Mouse (Mus musculus) CH12.LX (cell line): Measurements from ENCODE around the gene Ccdc122. TPM values are rescaled to one million over a fixed set of nuclear protein-coding genes. Genes with fewer than 3 reads are reported as not detected.

Experiments used
- DNase-seq: peaks from one replicate; pipeline ENCODE4 v3.0.0-alpha.2; 2013; ENCODE audit errors: extremely low read depth
- H3K27ac ChIP-seq: 2 replicates; pipeline ENCODE4 v1.5.1; 2012; ENCODE audit warnings: low read depth, mild to moderate bottlenecking, control low read depth, moderate library complexity; ENCODE audit not compliant: insufficient read depth
- H3K27me3 ChIP-seq: replicated peaks from 2 replicates; pipeline ENCODE3; 2012; ENCODE audit warnings: inconsistent platforms
- H3K36me3 ChIP-seq, 2 experiments: replicated peaks in 1 of 2; 2 replicates each; pipeline versions ENCODE3 to v1.6.1; 2012; ENCODE audit warnings: inconsistent platforms in 1 of 2, low read length in 1 of 2, mild to moderate bottlenecking in 1 of 2, mixed read lengths in 1 of 2, moderate library complexity in 1 of 2; ENCODE audit not compliant: control insufficient read depth in 1 of 2, insufficient read depth in 1 of 2
- H3K4me1 ChIP-seq, 2 experiments: 2 replicates each; pipeline ENCODE4 v1.6.1; 2012; ENCODE audit warnings: inconsistent platforms in 1 of 2, moderate library complexity in 1 of 2; ENCODE audit not compliant: insufficient read depth in 2 of 2, control insufficient read depth in 1 of 2
- H3K4me2 ChIP-seq: 2 replicates; pipeline ENCODE4 v1.6.1; 2012; ENCODE audit warnings: low read depth, mild to moderate bottlenecking, control low read depth; ENCODE audit not compliant: poor library complexity, insufficient read depth, severe bottlenecking
- H3K4me3 ChIP-seq, 3 experiments: fragments of 150-350 bp in 1 of 3; sonication (generic) in 1 of 3; replicated peaks in 1 of 3; 2 replicates each; pipeline versions ENCODE3 to v1.5.1; 2011 to 2012; ENCODE audit warnings: low read depth in 2 of 3, low read length in 2 of 3, mild to moderate bottlenecking in 2 of 3, moderate library complexity in 2 of 3, control low read depth in 1 of 3, improper control_type of control experiment in 1 of 3, inconsistent platforms in 1 of 3, mixed read lengths in 1 of 3; ENCODE audit not compliant: poor library complexity in 1 of 3
- H3K79me2 ChIP-seq: replicated peaks from 2 replicates; pipeline ENCODE4 v1.6.1; 2012; ENCODE audit warnings: mild to moderate bottlenecking, moderate library complexity; ENCODE audit not compliant: control insufficient read depth, poor library complexity, insufficient read depth, severe bottlenecking; ENCODE audit errors: extremely low read depth
- H3K9ac ChIP-seq: 2 replicates; pipeline ENCODE4 v1.6.1; 2012; ENCODE audit warnings: low read depth, mild to moderate bottlenecking, control low read depth, moderate library complexity; ENCODE audit not compliant: insufficient read depth
- H3K9me3 ChIP-seq: replicated peaks from 2 replicates; pipeline ENCODE3; 2012; ENCODE audit warnings: low read length, inconsistent platforms, mixed read lengths
- CHD2 ChIP-seq: IDR thresholded peaks from 2 replicates; pipeline ENCODE4 v1.6.1; 2011; ENCODE audit warnings: low read length, improper control_type of control experiment
- CTCF ChIP-seq, 2 experiments: IDR thresholded peaks in 1 of 2; conservative IDR thresholded peaks in 1 of 2; 2 replicates each; pipeline ENCODE4 v1.5.1; 2011 to 2012; ENCODE audit warnings: low read depth in 2 of 2, low read length in 2 of 2, improper control_type of control experiment in 1 of 2, inconsistent platforms in 1 of 2, mild to moderate bottlenecking in 1 of 2, moderate library complexity in 1 of 2
- E2F4 ChIP-seq: IDR thresholded peaks from 2 replicates; pipeline ENCODE4 v1.6.1; 2011; ENCODE audit warnings: low read depth, low read length, improper control_type of control experiment; ENCODE audit not compliant: insufficient replicate concordance
- ELF1 ChIP-seq: IDR thresholded peaks from 2 replicates; pipeline ENCODE4 v1.6.1; 2014; ENCODE audit warnings: low read depth, mild to moderate bottlenecking, inconsistent platforms, low read length, improper control_type of control experiment
- EP300 ChIP-seq: IDR thresholded peaks from 2 replicates; pipeline ENCODE4 v1.6.1; 2011; ENCODE audit warnings: low read length, improper control_type of control experiment
- GABPA ChIP-seq: IDR thresholded peaks from 2 replicates; pipeline ENCODE4 v1.6.1; 2012; ENCODE audit warnings: low read depth, low read length, improper control_type of control experiment, inconsistent platforms; ENCODE audit not compliant: insufficient replicate concordance
- HCFC1 ChIP-seq: IDR thresholded peaks from 2 replicates; pipeline ENCODE4 v1.6.1; 2012; ENCODE audit warnings: low read depth, mild to moderate bottlenecking, inconsistent platforms, low read length, improper control_type of control experiment
- IRF4 ChIP-seq: IDR thresholded peaks from 2 replicates; pipeline ENCODE4 v1.6.1; 2014; ENCODE audit warnings: low read depth, mild to moderate bottlenecking, inconsistent platforms, low read length, improper control_type of control experiment
- JUN ChIP-seq: IDR thresholded peaks from 2 replicates; pipeline ENCODE4 v1.6.1; 2011; ENCODE audit warnings: low read depth, mild to moderate bottlenecking, low read length, improper control_type of control experiment, moderate library complexity; ENCODE audit not compliant: insufficient read depth
- NELFE ChIP-seq: IDR thresholded peaks from 2 replicates; pipeline ENCODE4 v1.6.1; 2011; ENCODE audit warnings: low read depth, low read length, improper control_type of control experiment
- POLR2AphosphoS2 ChIP-seq: IDR thresholded peaks from 2 replicates; pipeline ENCODE4 v1.6.1; 2011; ENCODE audit warnings: low read depth, low read length, improper control_type of control experiment
- RAD21 ChIP-seq: IDR thresholded peaks from 2 replicates; pipeline ENCODE4 v1.6.1; 2011; ENCODE audit warnings: low read depth, mild to moderate bottlenecking, low read length, improper control_type of control experiment, moderate library complexity
- RCOR1 ChIP-seq: conservative IDR thresholded peaks from 2 replicates; pipeline ENCODE4 v1.6.1; 2012; ENCODE audit warnings: low read depth, mild to moderate bottlenecking, inconsistent platforms, low read length, improper control_type of control experiment
- SMC3 ChIP-seq: IDR thresholded peaks from 2 replicates; pipeline ENCODE4 v1.6.1; 2011; ENCODE audit warnings: low read depth, low read length, improper control_type of control experiment
- TBP ChIP-seq: conservative IDR thresholded peaks from 2 replicates; pipeline ENCODE4 v1.6.1; 2011; ENCODE audit warnings: low read depth, low read length, improper control_type of control experiment
- USF1 ChIP-seq: IDR thresholded peaks from 2 replicates; pipeline ENCODE4 v1.6.1; 2014; ENCODE audit warnings: low read depth, mild to moderate bottlenecking, inconsistent platforms, low read length, improper control_type of control experiment
- ZMIZ1 ChIP-seq: IDR thresholded peaks from 2 replicates; pipeline ENCODE4 v1.6.1; 2012; ENCODE audit warnings: low read depth, mild to moderate bottlenecking, inconsistent platforms, low read length, improper control_type of control experiment
- dilution Hi-C: fragments of 300-500 bp; cut with MboI; formaldehyde crosslinking; loops from 2 replicates; pipeline ENCODE4 v1.14.3; 2020; ENCODE audit warnings: low sequenced_read_pairs; ENCODE audit not compliant: extremely low pct_unique_long_range_greater_than_20kb, extremely low pct_ligation_motif_present
- in situ Hi-C: fragments of 300-500 bp; cut with MboI; formaldehyde crosslinking; loops from 3 replicates; pipeline ENCODE4 v1.14.3; 2019; ENCODE audit warnings: low sequenced_read_pairs, low pct_ligation_motif_present, low pct_unique_long_range_greater_than_20kb, mixed read lengths
- polyA plus RNA-seq: library from polyadenylated mRNA; unstranded; fragments of >175 nt; gene quantifications from 2 replicates; pipeline ENCODE4 v1.2.1, GENCODE M21; 2012; ENCODE audit warnings: low read depth; ENCODE audit not compliant: insufficient read length
- total RNA-seq, 2 experiments: library from RNA; depleted of rRNA; stranded (reverse); fragments of 300-350 nt in 1 of 2; fragments of >200 nt in 1 of 2; gene quantifications; 2 replicates each; pipeline ENCODE4 v1.2.3; 2012 to 2014

Gene Ccdc122
- total and polyA plus RNA-seq, 3 experiments, result 4.7 to 21.8 (median 11.6) TPM

DNA sequence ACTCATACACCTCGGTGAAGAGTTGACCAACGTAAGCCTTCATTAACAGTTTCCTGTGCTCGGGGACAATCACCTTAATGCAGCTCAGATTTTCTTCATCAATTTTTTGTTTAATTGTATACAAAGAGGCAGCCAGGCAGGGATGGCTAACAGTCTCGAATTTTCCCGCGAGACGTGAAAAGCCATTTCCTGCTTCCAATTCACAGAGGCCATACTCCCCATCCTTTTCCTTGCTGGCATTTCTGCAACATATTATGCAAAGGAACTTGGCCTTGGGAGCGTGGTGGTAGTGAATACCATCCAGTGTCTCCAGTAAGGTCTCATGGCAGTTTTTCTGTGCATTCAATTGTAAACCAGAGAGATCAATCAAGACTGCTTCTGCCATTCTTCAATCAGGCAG lies 1.6 kb upstream of the Ccdc122 start:
- Histone ChIP-seq H3K4me2 (peak overlapping the region; percentile 98), H3K36me3 (peaks cover 18 to 27% of the 10 kb centered on the region in 2 experiments), H3K4me1 (peaks cover 10 to 43% of the 10 kb centered on the region in 2 experiments), H3K9ac (peak overlapping the region; percentile 96), H3K9me3 (no peaks in the 10 kb centered on the region), H3K27me3 (no peaks in the 10 kb centered on the region), H3K79me2 (peaks cover 11% of the 10 kb centered on the region), H3K27ac (peak overlapping the region; percentile 79), H3K4me3 (peak overlapping the region; percentile 34 to 79 (median 79))
- DNase-seq, result peak; percentile 75
- in situ Hi-C loops (loop anchor here (5.0 kb wide), 1 partner anchor 107 kb away; no protein-coding TSS in a partner anchor), dilution Hi-C loops (no loop called here)
- TF ChIP-seq NELFE (no peak), CTCF (conservative IDR thresholded peaks at IDR 0.05 in 1 of 2, IDR thresholded peaks at IDR 0.05 in 1 of 2; ENCODE audit: low read depth in 2 of 2, low read length in 2 of 2) (no peak), ELF1 (peak; percentile 45; the same call in 1 of the 2 replicates), POLR2AphosphoS2 (no peak), USF1 (no peak), CHD2 (peak; percentile 89), IRF4 (no peak), SMC3 (no peak)

DNA sequence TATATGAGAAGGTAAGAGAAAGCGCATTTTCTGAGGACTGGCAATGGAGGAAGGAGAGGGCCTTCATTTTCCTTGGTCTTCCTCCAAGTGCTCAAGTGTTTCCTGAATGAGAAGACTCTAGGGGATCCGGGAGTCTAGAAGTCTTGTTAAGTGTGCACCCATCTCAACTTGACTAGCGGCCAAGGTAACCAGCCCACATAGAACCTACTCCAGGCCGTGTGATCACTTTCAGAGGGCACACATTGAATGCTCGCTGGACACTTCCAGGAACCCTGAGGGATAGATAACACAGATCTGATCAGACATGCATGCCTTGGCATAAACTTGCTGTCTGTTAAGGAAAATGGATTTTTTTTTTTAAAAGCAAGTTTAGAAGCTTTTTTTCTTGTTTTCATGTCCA lies 758 bp downstream of the Ccdc122 start:
- Histone ChIP-seq H3K4me2 (peak overlapping the region; percentile 69), H3K36me3 (peaks cover 3 to 8% of the 10 kb centered on the region in 2 experiments)
- in situ Hi-C loops, result no loop called here

More for the DNA sequence above, 758 bp downstream of the Ccdc122 start:
- peaks cover 5 to 36% of the 10 kb centered on the region in 2 experiments for H3K4me1 ChIP-seq
- peak overlapping the region; percentile 63 for H3K27ac ChIP-seq
- dilution Hi-C loops, result no loop called here
- TF ChIP-seq JUN (no peak), ZMIZ1 (no peak), RCOR1 (no peak), IRF4 (no peak), SMC3 (no peak), CTCF (conservative IDR thresholded peaks at IDR 0.05 in 1 of 2, IDR thresholded peaks at IDR 0.05 in 1 of 2; ENCODE audit: low read depth in 2 of 2, low read length in 2 of 2) (no peak), RAD21 (no peak), NELFE (no peak), USF1 (no peak), ELF1 (no peak), EP300 (no peak), GABPA (no peak), TBP (no peak), E2F4 (no peak), HCFC1 (no peak), POLR2AphosphoS2 (no peak)
- no peaks in the 10 kb centered on the region for H3K27me3 ChIP-seq
- DNase-seq, result peak; percentile 34
- H3K9ac ChIP-seq, result peak overlapping the region; percentile 65
- H3K9me3 ChIP-seq, result no peaks in the 10 kb centered on the region
- H3K4me3 ChIP-seq, result peak overlapping the region; percentile 63 to 79 (median 65)
- peaks cover 11% of the 10 kb centered on the region for H3K79me2 ChIP-seq
